15 mouse cellular contexts compared by ENCODE assay signal in genomic region chr10:23675911-23676310, GRCm38 (mm10).
DNase-seq lines count a peak whose midpoint lies in the region; ATAC-seq and TF ChIP-seq lines count a peak whose summit lies in the region.
"Had no signal": no experiment of that assay in that cellular context is flagged by ENCODE, and none has a peak within 500 bp of the region (broad histone marks: within the 10 kb centered on the region; RNA-seq: fewer than 3 reads in every experiment).

No protein-coding gene starts in this region.

- no peak for TF ChIP-seq POLR2A in myocyte (IDR thresholded peaks at IDR 0.05; ENCODE audit: insufficient read length, low read depth)

- DNase-seq in kidney, postnatal 4 days = peak; percentile 37 to 44
- no peak for DNase-seq in kidney, postnatal 25 days
- peak; percentile 48 for DNase-seq in embryonic facial prominence, embryonic 11.5 days (ENCODE audit: low spot score)
- DNase-seq in thymus, adult 18-20 months = no peak
- no peak for DNase-seq in left cerebral cortex, adult 18-20 months (ENCODE audit: low spot score in 2 of 2)
- DNase-seq: gastrocnemius, postnatal 36 days; lung, embryonic 14.5 days; thymus, postnatal 4 days had no signal

- no peaks in the 10 kb centered on the region for H3K27me3 ChIP-seq in forebrain, embryonic 13.5 days
- H3K27me3 ChIP-seq in forebrain, embryonic 15.5 days = no peaks in the 10 kb centered on the region
- no peaks in the 10 kb centered on the region for H3K27me3 ChIP-seq in embryonic facial prominence, embryonic 11.5 days (ENCODE audit: control insufficient read depth, insufficient read depth, low read length)
- no peaks in the 10 kb centered on the region for H3K27me3 ChIP-seq in myocyte (ENCODE audit: control insufficient read depth, insufficient read depth, insufficient read length)
- H3K27me3 ChIP-seq: embryonic facial prominence, embryonic 15.5 days; heart, embryonic 12.5 days had no signal

- no peak overlapping the region for H3ac ChIP-seq in myocyte (ENCODE audit: control insufficient read depth, insufficient read length)

- H3K4me3 ChIP-seq in forebrain, embryonic 13.5 days = no peak overlapping the region
- no peak overlapping the region for H3K4me3 ChIP-seq in forebrain, embryonic 15.5 days
- no peak overlapping the region for H3K4me3 ChIP-seq in embryonic facial prominence, embryonic 11.5 days (ENCODE audit: low read depth, low read length)
- H3K4me3 ChIP-seq in myocyte = no peak overlapping the region
- H3K4me3 ChIP-seq: embryonic facial prominence, embryonic 15.5 days; heart, embryonic 12.5 days had no signal

- H3K79me2 ChIP-seq in myocyte (ENCODE audit: control insufficient read depth, insufficient read depth) = no peaks in the 10 kb centered on the region

- peaks cover 30% of the 10 kb centered on the region for H3K4me1 ChIP-seq in forebrain, embryonic 13.5 days
- H3K4me1 ChIP-seq in forebrain, embryonic 15.5 days = peaks cover 14% of the 10 kb centered on the region
- peaks cover 2% of the 10 kb centered on the region for H3K4me1 ChIP-seq in embryonic facial prominence, embryonic 11.5 days (ENCODE audit: control insufficient read depth, insufficient read depth, low read length)

- H3K36me3 ChIP-seq in forebrain, embryonic 13.5 days (ENCODE audit: poor library complexity, severe bottlenecking) = no peaks in the 10 kb centered on the region
- no peaks in the 10 kb centered on the region for H3K36me3 ChIP-seq in forebrain, embryonic 15.5 days
- H3K36me3 ChIP-seq in embryonic facial prominence, embryonic 11.5 days (replicated peaks; ENCODE audit: control insufficient read depth, insufficient read depth, low read depth, low read length) = no peaks in the 10 kb centered on the region
- no peaks in the 10 kb centered on the region for H3K36me3 ChIP-seq in myocyte (ENCODE audit: control insufficient read depth, insufficient read depth)
- H3K36me3 ChIP-seq: embryonic facial prominence, embryonic 15.5 days; heart, embryonic 12.5 days had no signal

- no peak for ATAC-seq in forebrain, embryonic 13.5 days
- no peak for ATAC-seq in forebrain, embryonic 15.5 days (replicated peaks)
- no peak for ATAC-seq in embryonic facial prominence, embryonic 11.5 days (replicated peaks; ENCODE audit: insufficient number of reproducible peaks, low FRiP score, low TSS enrichment, low read depth)
- ATAC-seq: intestine, postnatal 0 days had no signal

- H3K4me2 ChIP-seq in forebrain, embryonic 13.5 days = no peak overlapping the region
- no peak overlapping the region for H3K4me2 ChIP-seq in forebrain, embryonic 15.5 days (replicated peaks)
- H3K4me2 ChIP-seq in embryonic facial prominence, embryonic 11.5 days (ENCODE audit: low read depth, low read length) = no peak overlapping the region
- peak overlapping the region; percentile 53 for H3K4me2 ChIP-seq in myocyte (ENCODE audit: low read depth)
- H3K4me2 ChIP-seq: embryonic facial prominence, embryonic 15.5 days; heart, embryonic 12.5 days; lung, embryonic 14.5 days had no signal

- whole genome bisulfite sequencing in forebrain, embryonic 13.5 days = 42% methylated on average over 6 of the region's 6 CpGs
- 37% methylated on average over 6 of the region's 6 CpGs for WGBS in forebrain, embryonic 15.5 days
- WGBS in embryonic facial prominence, embryonic 11.5 days = 34% methylated on average over 6 of the region's 6 CpGs

- H3K27ac ChIP-seq in forebrain, embryonic 13.5 days = peak overlapping the region; percentile 62
- no peak overlapping the region for H3K27ac ChIP-seq in forebrain, embryonic 15.5 days (replicated peaks)
- H3K27ac ChIP-seq in embryonic facial prominence, embryonic 11.5 days (replicated peaks; ENCODE audit: low read depth, low read length) = no peak overlapping the region; the same call in 1 of the 2 replicates
- H3K27ac ChIP-seq: embryonic facial prominence, embryonic 15.5 days; stomach, postnatal 0 days had no signal

- no peaks in the 10 kb centered on the region for H3K9me3 ChIP-seq in forebrain, embryonic 13.5 days (replicated peaks)
- H3K9me3 ChIP-seq in forebrain, embryonic 15.5 days = no peaks in the 10 kb centered on the region
- H3K9me3 ChIP-seq in embryonic facial prominence, embryonic 11.5 days (replicated peaks; ENCODE audit: control insufficient read depth, low read length) = no peaks in the 10 kb centered on the region
- H3K9me3 ChIP-seq: embryonic facial prominence, embryonic 15.5 days; heart, embryonic 12.5 days had no signal

- H3K9ac ChIP-seq in forebrain, embryonic 13.5 days = no peak overlapping the region
- no peak overlapping the region for H3K9ac ChIP-seq in forebrain, embryonic 15.5 days (replicated peaks)
- no peak overlapping the region for H3K9ac ChIP-seq in embryonic facial prominence, embryonic 11.5 days (replicated peaks; ENCODE audit: low read length)
- H3K9ac ChIP-seq: embryonic facial prominence, embryonic 15.5 days; heart, embryonic 12.5 days; lung, embryonic 14.5 days had no signal

TF ChIP-seq in myocyte, 11 proteins besides CTCF, POLR2A, EP300 and RAD21:
- TF ChIP-seq TCF3 (IDR thresholded peaks at IDR 0.05; ENCODE audit: insufficient read length, low read depth) = no peak
- TF ChIP-seq MYOG (IDR thresholded peaks at IDR 0.05; ENCODE audit: control insufficient read depth in 1 of 3, insufficient read depth in 1 of 3, insufficient read length in 2 of 3, low read depth in 2 of 3) = peak in 1 of 3 experiments; percentile 31

Comparison
In these comparisons a context has a peak if more than half of its experiments do, and no peak if none do; other contexts are left out.
1. DNase-seq: peak in kidney, postnatal 4 days (2 of 2) and embryonic facial prominence, embryonic 11.5 days (single experiment); none in kidney, postnatal 25 days (0 of 2), thymus, adult 18-20 months (0 of 2) and left cerebral cortex, adult 18-20 months (0 of 2).